Mouse (Mus musculus) embryonic stem cell, embryonic (primary cell): ENCODE results near the gene Trim24.
"Not testable (repeated sequence)": the region's sequence is repeated elsewhere in the genome, so short reads cannot be mapped to it uniquely, and the experiment has no call there.

Experiments
- CTCF ChIA-PET, 4 experiments: fragments of 300-600 bp in 2 of 4; fragments of 350-600 bp in 2 of 4; sonication (Branson Sonifier 250); formaldehyde crosslinking; loops; one replicate each; lab custom pipeline; 2022; ENCODE audit warnings: inconsistent platforms in 2 of 4; lab: Charles Lee
- POLR2A ChIA-PET, 4 experiments: fragments of 300-600 bp in 2 of 4; fragments of 350-600 bp in 2 of 4; sonication (Branson Sonifier 250); formaldehyde crosslinking; loops; one replicate each; lab custom pipeline; 2022; ENCODE audit warnings: antibody characterized with exemption in 4 of 4, inconsistent platforms in 1 of 4; lab: Charles Lee

Trim24 gene

DNA sequence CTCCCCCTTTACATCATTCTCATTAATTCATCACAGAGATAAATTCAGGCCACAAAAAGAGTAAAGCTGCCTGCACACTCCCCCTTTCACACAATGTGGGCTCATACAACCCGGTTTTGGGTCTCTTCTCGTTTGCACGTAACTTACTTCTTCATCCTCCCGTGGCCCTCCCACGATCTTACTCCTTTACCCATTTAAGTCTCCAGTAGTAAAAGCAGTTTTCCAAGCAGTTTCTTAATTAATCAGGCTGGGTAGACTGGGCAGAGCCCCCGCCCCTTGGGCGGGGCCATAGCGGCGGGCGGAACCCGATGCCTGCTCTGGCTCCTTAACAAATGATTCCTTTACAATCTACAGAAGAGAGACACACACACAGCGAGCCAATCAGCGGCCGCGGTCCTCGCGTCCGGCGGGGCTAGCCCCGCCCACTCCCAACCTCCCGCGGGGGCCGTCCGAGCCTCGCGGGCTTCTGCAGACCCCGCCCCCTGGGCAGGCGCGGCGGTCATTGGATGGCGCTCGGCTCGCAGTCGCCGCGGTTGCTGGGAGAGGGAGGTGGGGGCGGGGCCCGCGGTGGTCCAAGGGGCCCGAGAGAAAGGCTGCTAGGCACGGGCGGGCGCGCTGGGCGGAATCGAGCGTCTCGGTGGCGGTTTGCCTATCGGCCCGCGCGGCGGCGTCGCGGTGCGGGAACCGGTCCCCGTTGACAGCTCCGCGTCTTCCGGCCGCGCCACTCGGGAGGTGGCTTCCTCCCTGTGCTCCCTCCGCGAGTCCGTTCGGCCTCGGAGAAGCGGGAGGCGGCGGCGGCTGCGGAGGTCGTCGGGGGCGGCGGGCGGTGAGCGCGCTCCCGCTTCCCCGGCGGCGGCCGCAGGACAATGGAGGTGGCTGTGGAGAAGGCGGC lies at the start of gene Trim24:
Gene Trim24 (plus strand): TSS at position 567 of the 892 bp plus-strand sequence.
- ChIA-PET CTCF (no interaction called here), POLR2A (interaction anchor here (0.7 to 6.3 kb wide), 23 partner anchors 7 to 1575 kb away, joined by 3 to 78 read pairs (median 5); no protein-coding TSS in a partner anchor)

DNA sequence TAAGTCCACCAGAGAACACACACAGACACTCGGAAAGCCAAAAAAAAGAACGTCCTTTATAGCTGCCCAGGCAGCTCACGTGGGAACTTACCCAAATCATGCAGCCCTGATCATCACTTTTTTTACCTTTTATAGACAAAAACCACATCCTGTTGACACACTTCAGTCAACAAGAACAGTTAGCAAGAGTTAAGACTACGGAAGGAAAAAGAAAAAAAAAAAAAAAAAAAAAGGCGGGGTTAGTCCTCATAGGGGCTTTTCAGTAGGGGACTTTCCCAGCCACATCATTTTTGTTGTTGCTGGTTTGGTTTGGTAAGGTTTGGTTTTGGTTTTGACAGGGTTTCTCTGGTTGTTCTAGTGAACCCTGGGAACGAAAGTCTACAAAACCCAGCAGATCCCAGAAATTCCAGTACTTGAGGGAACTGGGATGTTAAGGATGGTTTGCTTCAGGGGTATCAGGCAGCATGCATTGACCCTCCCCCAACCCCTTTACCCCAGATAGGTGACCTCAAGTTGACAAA lies 49.0 kb upstream of the Trim24 start:
- CTCF ChIA-PET: no interaction called here

DNA sequence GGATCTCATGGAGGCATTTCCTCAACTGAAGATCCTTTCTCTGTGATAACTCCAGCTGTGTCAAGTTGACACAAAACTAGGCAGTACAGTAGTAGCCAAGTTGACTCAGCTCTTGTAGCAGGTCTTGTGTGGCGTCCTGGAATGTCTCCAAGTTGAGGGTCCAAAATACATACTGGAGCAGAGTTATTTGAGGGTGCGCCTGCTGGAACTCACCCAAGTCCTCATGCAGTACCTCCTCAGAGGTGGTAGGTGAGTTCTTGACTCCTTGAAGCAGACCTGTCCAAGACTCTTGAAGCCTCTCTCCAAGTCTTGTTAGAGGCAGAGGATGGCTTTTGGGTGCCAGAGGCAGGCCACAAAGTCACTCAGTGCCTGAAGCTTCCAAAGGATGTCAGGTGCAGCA lies 48.2 kb upstream of the Trim24 start:
- CTCF ChIA-PET: no interaction called here
- POLR2A ChIA-PET: interaction anchor here in 1 of 4 experiments (1.2 kb wide), 1 partner anchor 70 kb away, joined by 3 read pairs; no protein-coding TSS in a partner anchor

More for the DNA sequence above, 49.0 kb upstream of the Trim24 start:
- POLR2A ChIA-PET: interaction anchor here in 1 of 4 experiments (0.9 to 1.3 kb wide), 3 partner anchors 36 to 69 kb away, joined by 3 to 4 read pairs (median 3); no protein-coding TSS in a partner anchor

DNA sequence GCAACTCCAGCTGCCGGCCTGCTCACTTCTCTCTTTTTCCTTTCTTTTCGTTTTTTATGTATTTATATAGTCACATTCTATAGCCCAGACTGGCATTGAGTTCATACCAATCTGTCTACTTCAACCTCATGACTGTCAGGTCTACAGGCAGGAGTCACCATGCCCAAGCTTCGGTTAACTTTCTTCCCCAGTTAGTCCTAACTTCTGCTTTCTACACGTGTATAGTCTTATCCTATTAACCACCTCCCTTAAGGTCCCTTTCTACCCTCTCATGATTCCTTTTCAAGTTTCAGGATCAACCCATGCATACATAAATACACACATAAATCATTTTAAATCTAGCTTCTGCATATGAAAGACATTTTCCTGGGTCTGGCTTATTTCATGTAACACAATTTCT lies 46.9 kb upstream of the Trim24 start:
- ChIA-PET POLR2A (no interaction called here), CTCF (no interaction called here)

DNA sequence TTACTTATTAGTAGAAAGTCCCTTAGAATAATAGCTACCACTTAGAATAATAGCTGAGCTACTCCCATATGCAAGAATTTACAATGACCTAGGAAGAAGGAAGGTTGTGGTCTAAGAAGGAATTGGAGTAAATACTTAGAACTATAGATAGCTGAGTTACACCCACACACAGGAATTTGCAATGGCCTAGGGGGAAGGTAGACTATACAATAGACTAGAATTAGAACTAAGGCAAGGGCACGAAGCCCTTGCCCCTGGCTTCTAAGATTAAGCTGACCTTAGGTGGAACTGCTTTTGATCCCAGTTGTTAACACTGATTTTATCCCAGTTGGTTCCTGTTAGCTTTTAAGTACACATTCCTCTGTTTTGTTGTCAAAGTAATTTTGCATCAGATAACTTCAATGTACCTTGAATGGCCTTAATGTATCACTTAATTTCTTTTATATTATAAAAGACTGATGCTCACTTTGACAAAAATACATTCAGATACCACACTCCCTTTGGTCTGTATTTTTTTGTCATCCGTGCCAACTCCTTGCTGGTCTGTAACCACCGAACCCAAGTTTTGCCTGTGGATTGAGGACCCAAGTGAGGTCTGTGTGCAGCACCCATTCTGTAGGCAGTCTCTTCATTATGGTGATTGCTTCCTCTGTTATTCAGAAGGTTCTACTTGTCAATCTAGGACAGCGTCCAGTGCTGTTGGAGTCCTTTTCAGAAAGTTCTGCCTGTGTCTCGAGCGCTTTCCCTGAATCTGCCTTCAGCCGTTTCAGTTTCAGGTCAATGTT lies 45.1 kb upstream of the Trim24 start:
- ChIA-PET POLR2A (interaction anchor here (0.6 to 2.5 kb wide), 32 partner anchors 11 to 233 kb away, joined by 3 to 11 read pairs (median 4); partner anchors contain the start of gene Trim24 (in 1 of the 4)), CTCF (interaction anchor here in 3 of 4 experiments (0.6 to 1.1 kb wide), 4 partner anchors 23 to 902 kb away, joined by 3 read pairs; no protein-coding TSS in a partner anchor)

DNA sequence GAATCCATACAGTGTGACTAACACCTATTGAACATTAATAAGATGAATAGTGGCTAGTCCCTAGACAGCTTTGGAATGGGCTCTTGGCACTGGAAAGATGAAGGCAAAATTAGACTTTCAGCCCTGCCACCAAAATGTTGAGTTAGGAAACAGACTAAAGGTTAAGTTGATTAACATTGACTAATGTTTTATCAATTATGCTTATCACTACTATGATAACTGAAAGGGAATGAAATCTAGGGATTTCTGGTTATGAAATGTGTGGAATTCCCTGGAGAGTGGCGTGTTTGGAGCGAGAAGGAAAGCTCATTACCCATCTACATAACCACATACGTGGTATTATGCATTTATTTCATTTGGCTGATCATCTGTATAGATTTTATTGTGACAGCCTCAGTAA lies 41.7 kb upstream of the Trim24 start:
- ChIA-PET POLR2A (interaction anchor here in 1 of 4 experiments (0.7 to 1.1 kb wide), 4 partner anchors 14 to 59 kb away, joined by 3 to 8 read pairs (median 4); no protein-coding TSS in a partner anchor), CTCF (interaction anchor here in 2 of 4 experiments (0.6 to 1.2 kb wide), 3 partner anchors 82 to 239 kb away, joined by 3 to 6 read pairs (median 4); no protein-coding TSS in a partner anchor)

DNA sequence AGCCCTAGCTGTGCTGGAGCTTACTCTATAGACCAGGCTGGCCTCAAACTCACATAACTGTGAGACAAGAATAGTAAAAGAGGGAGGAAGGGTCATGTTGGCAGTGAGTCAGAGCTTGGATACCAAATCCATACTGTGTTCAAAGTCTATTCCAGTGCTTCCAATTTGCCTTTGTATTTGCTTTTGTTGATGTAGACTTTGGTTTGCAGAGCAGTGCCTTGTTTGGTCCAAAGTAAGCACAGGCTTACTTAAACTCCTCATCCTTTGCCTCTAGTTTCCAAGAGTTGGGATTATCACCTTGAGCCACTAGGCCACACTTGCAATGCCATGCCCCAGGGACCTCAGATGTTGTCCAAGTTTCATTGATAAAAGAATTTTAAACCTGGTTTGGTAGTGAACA lies 41.0 kb upstream of the Trim24 start:
- ChIA-PET POLR2A (interaction anchor here in 1 of 4 experiments (0.7 to 1.1 kb wide), 4 partner anchors 13 to 60 kb away, joined by 3 to 8 read pairs (median 4); no protein-coding TSS in a partner anchor), CTCF (no interaction called here)

DNA sequence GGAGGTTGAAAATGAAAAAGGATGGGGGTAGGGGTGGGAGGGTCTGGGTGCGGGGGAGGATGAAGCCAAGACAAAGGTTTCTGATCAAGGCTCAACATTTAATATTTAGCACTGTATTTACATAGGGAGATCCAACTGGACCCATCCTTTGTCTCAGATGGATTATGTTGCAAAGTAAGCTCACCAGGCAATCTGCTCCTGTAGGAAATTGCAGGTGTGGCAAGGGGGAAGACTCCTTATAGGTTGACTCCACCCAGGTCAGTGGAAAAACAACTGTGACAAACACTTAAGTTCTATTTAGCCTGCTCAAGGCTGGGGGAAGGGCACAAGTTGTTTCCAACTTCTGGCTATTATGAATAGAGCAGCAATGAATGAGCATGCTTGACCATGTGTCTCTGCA lies 36.9 kb upstream of the Trim24 start:
- CTCF ChIA-PET: no interaction called here

DNA sequence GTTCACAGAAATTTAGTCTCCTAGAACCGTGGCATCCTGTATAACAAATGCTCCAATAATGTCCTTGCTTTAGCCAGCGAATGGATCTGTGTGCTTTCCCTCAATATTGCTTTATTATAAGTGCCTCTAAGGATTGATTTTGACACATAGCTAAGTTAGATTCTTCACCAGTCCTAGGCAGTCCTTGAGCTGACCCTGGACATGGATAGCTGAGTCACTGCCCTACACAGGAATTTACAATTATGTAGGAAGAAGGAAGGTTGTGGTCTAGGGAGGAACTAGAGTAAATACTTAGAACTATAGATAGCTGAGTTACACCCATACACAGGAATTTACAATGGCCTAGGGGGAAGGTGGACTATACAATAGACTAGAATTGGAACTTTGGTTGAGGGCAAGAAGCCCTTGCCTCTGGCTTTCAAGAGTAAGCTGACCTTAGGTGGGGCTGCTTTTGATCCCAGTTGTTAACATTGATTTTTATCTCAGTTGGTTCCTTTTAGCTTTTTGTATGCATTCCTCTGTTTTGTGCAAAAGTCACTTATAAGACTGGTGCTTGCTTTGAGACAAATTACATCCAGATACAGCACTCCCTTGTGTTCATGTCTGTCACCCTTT lies 33.6 kb upstream of the Trim24 start:
- CTCF ChIA-PET: not testable (repeated sequence)
- POLR2A ChIA-PET: interaction anchor here in 3 of 4 experiments (0.6 to 3.0 kb wide), 11 partner anchors 9 to 166 kb away, joined by 3 to 10 read pairs (median 4); partner anchors contain the start of gene Trim24 (in 1 of the 3)

More for the DNA sequence above, 36.9 kb upstream of the Trim24 start:
- POLR2A ChIA-PET: interaction anchor here in 2 of 4 experiments (0.6 to 1.5 kb wide), 3 partner anchors 15 to 34 kb away, joined by 3 to 7 read pairs (median 4); no protein-coding TSS in a partner anchor

DNA sequence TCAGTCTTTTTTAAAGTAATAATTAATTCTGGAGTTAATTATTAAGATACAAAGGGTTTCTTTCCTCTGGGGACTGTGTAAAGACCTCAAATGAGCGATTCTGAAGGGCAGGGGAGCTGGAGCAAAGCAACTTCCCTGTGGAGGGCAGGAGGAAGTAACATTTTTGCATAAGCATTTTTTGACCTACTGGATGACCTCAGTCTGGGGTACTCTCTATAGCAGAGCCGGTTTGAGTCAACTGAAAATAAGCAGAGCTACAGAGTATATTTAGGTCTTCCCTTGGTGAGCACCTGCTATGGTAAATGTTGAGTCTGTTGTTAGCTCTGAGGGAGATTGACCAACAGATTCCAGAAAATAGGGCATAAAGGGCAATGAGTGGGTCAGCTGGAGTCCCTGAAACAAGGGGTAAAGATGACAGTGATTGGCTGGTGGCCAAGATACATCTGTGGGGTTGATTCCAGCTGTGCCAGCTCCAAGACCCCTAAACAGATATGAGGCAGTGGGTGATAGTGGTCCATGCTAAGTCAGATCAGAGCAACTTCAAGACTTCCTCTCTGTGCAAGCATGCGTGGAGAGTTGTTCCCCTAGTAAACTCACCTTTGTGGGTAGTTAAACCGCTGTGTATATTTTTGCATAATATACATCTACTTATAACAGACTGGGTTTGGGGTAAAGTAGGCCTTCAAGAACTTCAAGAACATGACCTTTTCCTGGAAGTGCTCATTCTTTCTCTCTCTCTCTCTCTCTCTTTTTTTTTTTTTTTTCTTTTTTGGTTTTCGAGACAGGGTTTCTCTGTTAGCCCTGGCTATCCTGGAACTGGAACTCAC lies 27.6 kb upstream of the Trim24 start:
- ChIA-PET CTCF (interaction anchor here in 1 of 4 experiments (0.6 kb wide), 1 partner anchor 25 kb away, joined by 4 read pairs; no protein-coding TSS in a partner anchor), POLR2A (interaction anchor here in 3 of 4 experiments (0.9 to 2.0 kb wide), 11 partner anchors 11 to 113 kb away, joined by 3 to 11 read pairs (median 5); no protein-coding TSS in a partner anchor)

DNA sequence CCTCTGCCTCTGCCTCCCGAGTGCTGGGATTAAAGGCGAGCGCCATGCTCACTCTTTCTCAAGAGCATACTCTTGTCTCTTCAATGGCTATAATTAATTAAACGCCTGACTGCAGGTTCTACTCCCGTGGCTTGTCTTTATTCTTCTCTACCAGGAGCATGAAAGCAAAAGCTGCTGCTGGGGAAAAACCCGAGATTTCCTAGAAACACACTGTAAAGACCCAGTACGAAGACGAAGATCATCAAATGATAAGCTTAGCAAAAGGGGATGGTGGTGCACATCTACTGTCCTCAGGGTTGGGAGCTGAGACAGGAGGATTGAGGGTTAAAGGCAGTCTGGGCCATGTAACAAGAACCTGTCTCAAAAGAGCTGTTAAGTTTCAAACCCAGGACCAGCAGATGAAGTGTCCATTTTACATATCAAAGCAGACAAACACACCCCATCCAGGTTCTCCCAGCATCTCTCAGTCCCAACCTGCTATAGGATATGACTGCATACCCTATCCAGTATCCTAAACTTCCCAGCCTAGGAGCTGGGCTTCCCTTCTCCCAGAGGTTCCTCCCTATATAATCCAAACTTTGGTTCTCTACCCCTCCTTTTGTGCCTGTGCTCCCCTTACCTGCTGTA lies 26.9 kb upstream of the Trim24 start:
- POLR2A ChIA-PET: interaction anchor here in 3 of 4 experiments (0.6 to 2.0 kb wide), 11 partner anchors 10 to 114 kb away, joined by 3 to 11 read pairs (median 5); no protein-coding TSS in a partner anchor
- CTCF ChIA-PET: no interaction called here

DNA sequence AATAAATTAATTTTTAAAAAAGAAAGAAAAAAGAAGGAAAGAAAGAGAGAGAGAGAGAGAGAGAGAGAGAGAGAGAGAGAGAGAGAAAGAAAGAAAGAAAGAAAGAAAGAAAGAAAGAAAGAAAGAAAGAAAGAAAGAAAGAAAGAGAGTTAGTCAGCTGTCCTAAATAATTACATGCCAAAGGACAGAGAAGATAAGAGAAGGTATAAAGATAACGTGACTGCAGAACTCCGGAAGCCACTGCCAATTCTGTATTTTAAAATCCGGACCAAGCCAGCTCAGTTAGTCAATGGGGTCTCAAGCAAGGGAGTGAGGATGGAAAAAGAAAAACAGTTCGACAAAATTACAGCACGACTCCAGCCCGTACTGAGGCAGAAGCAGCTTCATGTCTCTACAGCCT lies 25.7 kb upstream of the Trim24 start:
- POLR2A ChIA-PET: not testable (repeated sequence)
- CTCF ChIA-PET: interaction anchor here in 1 of 4 experiments (0.7 kb wide), 1 partner anchor 255 kb away, joined by 3 read pairs; no protein-coding TSS in a partner anchor

DNA sequence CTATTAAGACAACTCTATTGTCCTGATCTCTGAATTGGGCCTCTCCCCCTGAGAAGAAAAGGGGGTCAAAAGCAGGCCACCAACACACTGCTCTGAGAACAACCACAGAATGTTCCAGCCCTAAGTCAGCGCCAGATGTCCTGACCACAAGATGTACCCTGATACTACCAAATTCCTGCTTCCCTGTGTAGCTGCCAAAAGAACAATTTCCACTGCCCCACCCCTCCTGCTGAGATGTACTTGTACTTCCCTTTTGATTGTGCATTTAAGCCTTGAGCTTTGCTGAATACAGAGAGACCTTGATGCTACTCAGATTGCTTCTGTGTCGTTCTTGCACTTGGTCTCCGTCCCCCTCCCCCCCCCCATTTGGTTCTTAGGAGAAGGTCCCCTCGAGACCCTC lies 23.1 kb upstream of the Trim24 start:
- POLR2A ChIA-PET: interaction anchor here in 2 of 4 experiments (0.6 to 1.9 kb wide), 6 partner anchors 10 to 76 kb away, joined by 3 to 9 read pairs (median 4); no protein-coding TSS in a partner anchor
- CTCF ChIA-PET: not testable (repeated sequence)

DNA sequence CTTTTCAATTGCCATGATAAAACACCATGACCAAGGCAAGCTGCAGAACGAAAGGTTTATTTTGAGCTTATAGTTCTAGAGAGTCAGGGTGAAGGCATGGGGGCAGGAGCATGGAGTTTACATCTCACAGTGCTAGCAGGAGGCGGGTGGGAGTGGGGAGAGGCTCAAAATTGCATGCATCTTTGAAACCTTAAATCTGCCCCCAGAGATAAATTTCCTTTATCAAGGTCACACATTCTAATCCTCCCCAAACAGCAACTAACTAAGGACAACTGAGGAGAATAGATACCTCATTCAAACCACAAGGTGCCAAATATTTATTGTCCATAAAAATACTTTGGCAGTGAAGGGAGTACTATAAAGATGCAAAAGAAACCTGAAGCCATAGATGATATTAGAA lies 19.3 kb upstream of the Trim24 start:
- ChIA-PET POLR2A (interaction anchor here in 1 of 4 experiments (0.7 to 1.5 kb wide), 2 partner anchors 24 to 101 kb away, joined by 3 to 4 read pairs; no protein-coding TSS in a partner anchor), CTCF (no interaction called here)

DNA sequence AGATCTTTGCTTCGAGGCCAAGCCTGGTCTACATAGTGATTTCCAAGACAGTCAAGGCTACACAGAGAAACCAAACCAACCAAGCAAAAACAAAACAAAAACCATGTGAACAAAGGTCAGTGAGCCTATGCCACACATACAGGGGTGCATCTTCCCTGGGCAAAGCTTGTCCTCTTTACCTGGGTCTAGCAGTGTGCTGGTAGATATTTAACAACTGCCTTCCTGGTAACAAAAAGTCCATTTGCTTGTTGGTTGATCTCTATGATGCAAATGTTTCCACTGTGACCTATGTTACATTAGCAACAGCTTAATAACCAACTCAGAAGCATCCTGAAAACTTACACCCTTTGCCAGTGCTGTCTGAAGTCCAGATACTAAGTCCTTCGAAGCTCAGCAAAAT lies 17.3 kb upstream of the Trim24 start:
- CTCF ChIA-PET: no interaction called here
- POLR2A ChIA-PET: interaction anchor here in 1 of 4 experiments (1.0 kb wide), 1 partner anchor 16 kb away, joined by 11 read pairs; no protein-coding TSS in a partner anchor

DNA sequence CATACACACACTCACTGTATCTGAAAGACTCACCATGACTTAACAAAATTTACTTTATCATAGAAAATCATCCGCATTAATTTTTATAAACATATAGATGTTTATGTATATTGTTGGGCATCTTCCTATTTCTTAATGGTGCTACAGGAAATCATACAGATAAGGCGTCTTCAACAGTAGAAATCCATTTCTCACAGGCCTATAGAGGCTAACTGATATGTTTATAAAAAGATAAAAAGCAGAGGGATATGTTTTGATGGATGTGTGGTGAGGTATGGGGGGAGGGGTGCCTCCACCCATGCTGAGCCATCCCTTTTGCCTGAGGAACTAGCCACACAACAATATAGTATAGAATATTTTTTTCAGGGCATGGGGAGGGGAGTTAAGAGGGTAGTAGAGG lies 15.2 kb upstream of the Trim24 start:
- CTCF ChIA-PET: no interaction called here
- POLR2A ChIA-PET: interaction anchor here in 2 of 4 experiments (0.7 to 4.2 kb wide), 5 partner anchors 8 to 15 kb away, joined by 4 to 19 read pairs (median 5); no protein-coding TSS in a partner anchor
